ENCODE assay signal across 25 mouse cellular contexts in the genomic region with DNA sequence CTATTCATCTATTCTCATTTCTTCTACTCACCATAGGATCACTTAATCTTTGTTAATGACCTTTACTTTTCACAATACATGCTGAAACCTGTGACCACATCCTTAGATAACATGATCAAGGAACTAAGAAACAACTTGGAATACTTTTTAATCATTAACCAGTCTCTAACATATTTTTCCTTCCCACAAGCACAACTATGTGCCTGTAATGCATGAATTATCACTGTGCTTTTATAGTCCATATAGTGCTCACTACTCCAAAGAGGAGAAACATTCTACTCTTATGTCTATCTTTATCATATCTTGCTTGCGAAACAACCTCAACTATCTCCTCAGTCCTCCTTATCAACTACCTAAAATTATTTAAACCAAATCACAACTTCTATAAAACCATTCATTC.
"Had no signal": no experiment of that assay in that cellular context is flagged by ENCODE, and none has a peak within 500 bp of the region (broad histone marks: within the 10 kb centered on the region; RNA-seq: fewer than 3 reads in every experiment).

No protein-coding gene starts in this region.

- H3K4me1 ChIP-seq: heart, embryonic 13.5 days; heart, embryonic 15.5 days; hindbrain, embryonic 13.5 days; hindbrain, embryonic 15.5 days; limb, embryonic 12.5 days; liver, embryonic 13.5 days; liver, embryonic 15.5 days had no signal

- H3K4me2 ChIP-seq: heart, embryonic 11.5 days; heart, embryonic 13.5 days; heart, embryonic 15.5 days; hindbrain, embryonic 13.5 days; hindbrain, embryonic 15.5 days; limb, embryonic 12.5 days; liver, embryonic 11.5 days; liver, embryonic 13.5 days; liver, embryonic 15.5 days had no signal

- H3K27me3 ChIP-seq: heart, embryonic 13.5 days; heart, embryonic 15.5 days; hindbrain, embryonic 13.5 days; hindbrain, embryonic 15.5 days; limb, embryonic 12.5 days; liver, embryonic 13.5 days; liver, embryonic 15.5 days had no signal

- H3K36me3 ChIP-seq: heart, embryonic 13.5 days; heart, embryonic 15.5 days; hindbrain, embryonic 13.5 days; hindbrain, embryonic 15.5 days; limb, embryonic 12.5 days; liver, embryonic 13.5 days; liver, embryonic 15.5 days had no signal

- ATAC-seq: forebrain, postnatal 0 days; hindbrain, postnatal 0 days had no signal

- H3K27ac ChIP-seq: heart, adult 2 months; heart, embryonic 13.5 days; heart, embryonic 15.5 days; hindbrain, embryonic 13.5 days; hindbrain, embryonic 15.5 days; hindbrain, postnatal 0 days; layer of hippocampus, adult 2 months; left cerebral cortex, adult 2 months; limb, embryonic 12.5 days; liver, embryonic 13.5 days; liver, embryonic 15.5 days had no signal

- H3K9ac ChIP-seq: forebrain, postnatal 0 days; heart, embryonic 13.5 days; heart, embryonic 15.5 days; hindbrain, embryonic 13.5 days; hindbrain, embryonic 15.5 days; limb, embryonic 12.5 days; liver, embryonic 13.5 days; liver, embryonic 15.5 days had no signal

- H3K4me3 ChIP-seq: heart, adult 2 months; heart, embryonic 13.5 days; heart, embryonic 15.5 days; hindbrain, embryonic 13.5 days; hindbrain, embryonic 15.5 days; layer of hippocampus, adult 2 months; left cerebral cortex, adult 2 months; limb, embryonic 12.5 days; liver, embryonic 13.5 days; liver, embryonic 15.5 days had no signal

- DNase-seq: forebrain, postnatal 0 days; gastrocnemius, postnatal 14 days; gastrocnemius, postnatal 36 days; heart, adult 11 months; heart, adult 2 months; heart, postnatal 14 days; heart, postnatal 36 days; kidney, adult 18-20 months; kidney, adult 8-10 months; kidney, postnatal 14 days; kidney, postnatal 4 days; left cerebral cortex, postnatal 4 days; liver; liver, embryonic 13.5 days had no signal

- H3K9me3 ChIP-seq: heart, embryonic 13.5 days; heart, embryonic 15.5 days; hindbrain, embryonic 13.5 days; hindbrain, embryonic 15.5 days; limb, embryonic 12.5 days; liver, embryonic 13.5 days; liver, embryonic 15.5 days had no signal
